Mouse (Mus musculus): ENCODE results near the gene Nkapl.

Nkapl gene

GRCm38 (mm10) chr13:21435476-21435875 lies 32.8 kb downstream of the Nkapl start:
- DNase-seq (ENCODE audit: low spot score in 2 of 2): no peak

- no peak for DNase-seq (ENCODE audit: low spot score in 2 of 2)
Observed at GRCm38 (mm10) chr13:21427631-21428030, 40.7 kb downstream of the Nkapl start.

DNA sequence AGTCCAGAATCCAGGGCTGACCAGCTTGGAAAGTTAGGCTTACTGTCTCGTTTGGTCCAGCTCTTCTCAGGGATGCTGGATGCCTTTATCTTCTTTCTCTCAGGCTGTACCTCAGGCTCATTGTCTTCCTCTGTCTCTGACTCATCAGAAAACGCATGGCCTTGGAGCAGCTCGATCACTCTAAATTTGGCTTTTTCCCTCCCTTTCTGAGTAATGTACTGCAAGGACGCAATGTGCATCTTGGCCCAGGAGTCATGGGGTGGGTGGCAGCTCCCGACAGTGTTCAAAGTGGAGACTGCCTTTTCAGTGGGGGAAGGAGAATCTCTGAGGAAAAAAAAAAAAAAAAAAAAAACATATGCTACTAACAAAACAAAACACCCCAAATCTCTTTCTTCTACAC lies 45.0 kb downstream of the Nkapl start:
- no peak for DNase-seq (ENCODE audit: low spot score in 2 of 2)

- no peak for DNase-seq (ENCODE audit: low spot score in 2 of 2)
Observed at GRCm38 (mm10) chr13:21418865-21419264, 49.4 kb downstream of the Nkapl start.

DNA sequence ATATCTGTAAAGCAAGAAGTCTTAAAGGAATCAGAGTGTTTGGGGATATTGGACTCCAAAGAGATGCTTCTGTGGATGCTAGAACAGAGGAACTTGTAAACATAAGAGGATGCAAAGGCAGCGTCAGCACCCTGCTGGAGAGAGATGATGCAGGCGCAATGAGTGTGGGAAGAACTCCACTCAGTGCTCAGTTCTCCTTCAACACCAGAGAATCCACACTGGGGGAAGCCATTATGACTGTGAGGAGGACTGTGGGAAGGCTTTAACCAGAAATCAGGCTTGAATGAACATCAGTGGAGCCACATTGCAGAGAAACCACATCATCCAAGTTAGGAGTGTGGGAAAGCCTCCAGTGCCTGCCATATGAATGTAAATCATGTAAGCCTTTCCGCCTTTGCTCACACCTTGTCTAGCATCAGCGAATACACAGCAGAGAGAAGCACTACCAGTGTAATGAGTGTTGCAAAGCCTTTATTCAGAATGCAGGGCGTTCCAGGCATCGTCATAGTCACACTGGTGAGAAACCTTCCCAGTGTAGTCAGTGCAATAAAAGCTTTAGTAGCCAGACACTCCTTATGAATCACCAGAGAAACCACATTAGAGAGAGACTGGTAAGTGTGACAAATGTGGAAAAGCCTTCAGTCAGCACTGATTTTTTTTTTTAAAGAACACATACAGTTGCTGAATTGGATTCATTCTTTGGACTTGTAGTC lies 50.9 kb downstream of the Nkapl start:
- DNase-seq (ENCODE audit: low spot score in 2 of 2): no peak

Data from urinary bladder, adult 18-20 months (tissue).